In genomic region chr7:36504010-36504875, GRCm38 (mm10) we compare ENCODE assay signal across 18 mouse cellular contexts.
A peak's percentile ranks its signal among the peaks of the same experiment; 100 is the strongest.
DNase-seq lines count a peak whose midpoint lies in the region; ATAC-seq and TF ChIP-seq lines count a peak whose summit lies in the region.
"Had no signal": no experiment of that assay in that cellular context is flagged by ENCODE, and none has a peak within 500 bp of the region (broad histone marks: within the 10 kb centered on the region; RNA-seq: fewer than 3 reads in every experiment).

No protein-coding gene starts in this region.

- no peak overlapping the region for H3K4me2 ChIP-seq in kidney, embryonic 14.5 days (replicated peaks; ENCODE audit: low read depth, low read length)
- peak overlapping the region; percentile 7; the same call in 1 of the 2 replicates for H3K4me2 ChIP-seq in forebrain, embryonic 16.5 days (ENCODE audit: low read length)
- H3K4me2 ChIP-seq in neural tube, embryonic 13.5 days, result no peak overlapping the region
- H3K4me2 ChIP-seq: heart, embryonic 15.5 days; liver, embryonic 13.5 days had no signal

- H3K4me1 ChIP-seq in kidney, embryonic 14.5 days (ENCODE audit: control insufficient read depth, insufficient read depth, low read length), result no peaks in the 10 kb centered on the region
- H3K4me1 ChIP-seq in kidney, adult 2 months (ENCODE audit: control insufficient read depth, insufficient read depth, low read length), result no peaks in the 10 kb centered on the region; the same call in 1 of the 2 replicates
- H3K4me1 ChIP-seq in forebrain, embryonic 16.5 days (replicated peaks; ENCODE audit: control insufficient read depth, insufficient read depth, low read length), result peaks cover 22% of the 10 kb centered on the region
- peaks cover 20% of the 10 kb centered on the region for H3K4me1 ChIP-seq in neural tube, embryonic 13.5 days (replicated peaks)
- H3K4me1 ChIP-seq: liver, embryonic 13.5 days had no signal

- peak; percentile 46; the same call in 1 of the 2 replicates for ATAC-seq in kidney, embryonic 14.5 days (ENCODE audit: low FRiP score, low TSS enrichment)
- peak; percentile 86 for ATAC-seq in forebrain, embryonic 16.5 days
- peak; percentile 53 for ATAC-seq in neural tube, embryonic 13.5 days (ENCODE audit: low read depth)
- no peak for ATAC-seq in monocyte, adult 5-6 weeks (replicated peaks; ENCODE audit: insufficient number of reproducible peaks, low FRiP score, low TSS enrichment, poor library complexity, severe bottlenecking)
- ATAC-seq: inflammation-experienced regulatory T-cells, adult 6 months had no signal

- no peak overlapping the region for H3K4me3 ChIP-seq in kidney, embryonic 14.5 days (ENCODE audit: low read length)
- no peak overlapping the region for H3K4me3 ChIP-seq in kidney, adult 2 months (ENCODE audit: insufficient read depth, low read depth, low read length)
- H3K4me3 ChIP-seq in forebrain, embryonic 16.5 days (replicated peaks; ENCODE audit: low read length), result no peak overlapping the region
- no peak overlapping the region for H3K4me3 ChIP-seq in neural tube, embryonic 13.5 days
- H3K4me3 ChIP-seq: heart, embryonic 15.5 days; limb, embryonic 10.5 days; liver, embryonic 13.5 days had no signal

- TF ChIP-seq POLR2A in kidney, adult 2 months (IDR thresholded peaks at IDR 0.05; ENCODE audit: low read depth, low read length), result no peak

- DNase-seq in kidney, adult 2 months, result no peak
- DNase-seq in embryo, embryonic 9.5 days (ENCODE audit: extremely low spot score), result peak; percentile 8
- DNase-seq in frontal cortex, postnatal 36 days (ENCODE audit: low spot score in 2 of 2), result no peak
- no peak for DNase-seq in adrenal gland, adult 2 months
- DNase-seq: adrenal gland, postnatal 25 days; B cell, adult 2 months; cerebellum, adult 18-20 months; gastrocnemius, postnatal 36 days; kidney, postnatal 14 days; liver, embryonic 13.5 days; lung, postnatal 10 days had no signal

- TF ChIP-seq CTCF in kidney, adult 2 months (conservative IDR thresholded peaks at IDR 0.05; ENCODE audit: insufficient read depth, insufficient read length, low read depth, low read length), result no peak

- no peaks in the 10 kb centered on the region for H3K9me3 ChIP-seq in kidney, embryonic 14.5 days (ENCODE audit: control insufficient read depth, low read length)
- no peaks in the 10 kb centered on the region for H3K9me3 ChIP-seq in forebrain, embryonic 16.5 days (ENCODE audit: control insufficient read depth, low read length)
- no peaks in the 10 kb centered on the region for H3K9me3 ChIP-seq in neural tube, embryonic 13.5 days
- H3K9me3 ChIP-seq: heart, embryonic 15.5 days; limb, embryonic 10.5 days; liver, embryonic 13.5 days had no signal

- no peaks in the 10 kb centered on the region for H3K36me3 ChIP-seq in kidney, embryonic 14.5 days (ENCODE audit: control insufficient read depth, insufficient read depth, low read length)
- H3K36me3 ChIP-seq in kidney, adult 2 months (ENCODE audit: control insufficient read depth, insufficient read depth, low read length), result no peaks in the 10 kb centered on the region
- H3K36me3 ChIP-seq in forebrain, embryonic 16.5 days (ENCODE audit: control insufficient read depth, insufficient read depth), result no peaks in the 10 kb centered on the region
- H3K36me3 ChIP-seq in neural tube, embryonic 13.5 days, result no peaks in the 10 kb centered on the region
- H3K36me3 ChIP-seq: heart, embryonic 15.5 days; limb, embryonic 10.5 days; liver, embryonic 13.5 days had no signal

- no peak overlapping the region for H3K9ac ChIP-seq in kidney, embryonic 14.5 days (ENCODE audit: low read depth, low read length)
- H3K9ac ChIP-seq in forebrain, embryonic 16.5 days (replicated peaks; ENCODE audit: low read depth, low read length), result no peak overlapping the region
- H3K9ac ChIP-seq in neural tube, embryonic 13.5 days, result no peak overlapping the region
- H3K9ac ChIP-seq: heart, embryonic 15.5 days; liver, embryonic 13.5 days had no signal

- H3K27ac ChIP-seq in kidney, embryonic 14.5 days (ENCODE audit: low read depth, low read length), result no peak overlapping the region
- H3K27ac ChIP-seq in kidney, adult 2 months (ENCODE audit: insufficient read depth, low read depth, low read length), result no peak overlapping the region
- peak overlapping the region; percentile 34 for H3K27ac ChIP-seq in forebrain, embryonic 16.5 days (ENCODE audit: low read length)
- H3K27ac ChIP-seq in neural tube, embryonic 13.5 days (replicated peaks), result no peak overlapping the region
- H3K27ac ChIP-seq: heart, embryonic 15.5 days; limb, embryonic 10.5 days; liver, embryonic 13.5 days had no signal

- H3K27me3 ChIP-seq in kidney, embryonic 14.5 days (ENCODE audit: control insufficient read depth, insufficient read depth, low read length), result no peaks in the 10 kb centered on the region
- no peaks in the 10 kb centered on the region for H3K27me3 ChIP-seq in kidney, adult 2 months (replicated peaks; ENCODE audit: control insufficient read depth, insufficient read depth, low read length)
- no peaks in the 10 kb centered on the region for H3K27me3 ChIP-seq in forebrain, embryonic 16.5 days (replicated peaks; ENCODE audit: control insufficient read depth, insufficient read depth, low read length)
- no peaks in the 10 kb centered on the region for H3K27me3 ChIP-seq in neural tube, embryonic 13.5 days
- H3K27me3 ChIP-seq: heart, embryonic 15.5 days; liver, embryonic 13.5 days had no signal

- 61% methylated on average over 15 of the region's 15 CpGs for WGBS in kidney, embryonic 14.5 days
- WGBS in kidney, adult 2 months, result 49% methylated on average over 15 of the region's 15 CpGs
- 17% methylated on average over 15 of the region's 15 CpGs for WGBS in forebrain, embryonic 16.5 days
- 57% methylated on average over 15 of the region's 15 CpGs for WGBS in neural tube, embryonic 13.5 days
